Comparison of ENCODE assay signal across 10 mouse cellular contexts in genomic region chr7:27395521-27396183, GRCm38 (mm10). TPM values are rescaled to one million over a fixed set of nuclear protein-coding genes. Genes with fewer than 3 reads are reported as not detected.
DNase-seq lines count a peak whose midpoint lies in the region; ATAC-seq and TF ChIP-seq lines count a peak whose summit lies in the region.
"Had no signal": no experiment of that assay in that cellular context is flagged by ENCODE, and none has a peak within 500 bp of the region (broad histone marks: within the 10 kb centered on the region; RNA-seq: fewer than 3 reads in every experiment).

No protein-coding gene starts in this region.

- no peak for ATAC-seq in heart, embryonic 15.5 days (replicated peaks; ENCODE audit: insufficient number of reproducible peaks, insufficient read depth, low FRiP score, low read depth)
- 0 out of 2 replicates have a peak, but pooled peaks have one; percentile 18 for ATAC-seq in forebrain, embryonic 15.5 days (replicated peaks)
- peak; percentile 38; the same call in 1 of the 2 replicates for ATAC-seq in midbrain, embryonic 11.5 days (ENCODE audit: low FRiP score)
- ATAC-seq: Patski had no signal

- intact Hi-C loops in heart, adult 2 months (cut with DNase I) = no loop called here
- intact Hi-C loops in heart, postnatal 25 days (cut with DNase I) = no loop called here

- H3K36me3 ChIP-seq in heart, embryonic 15.5 days = no peaks in the 10 kb centered on the region
- no peaks in the 10 kb centered on the region for H3K36me3 ChIP-seq in heart, adult 2 months (ENCODE audit: control insufficient read depth, insufficient read depth, low read length)
- H3K36me3 ChIP-seq in forebrain, embryonic 15.5 days = no peaks in the 10 kb centered on the region
- H3K36me3 ChIP-seq in midbrain, embryonic 11.5 days (ENCODE audit: control insufficient read depth, insufficient read depth, low read length) = no peaks in the 10 kb centered on the region

- peak overlapping the region; percentile 55 for H3K4me3 ChIP-seq in heart, embryonic 15.5 days
- no peak overlapping the region for H3K4me3 ChIP-seq in heart, adult 2 months
- H3K4me3 ChIP-seq in forebrain, embryonic 15.5 days = peak overlapping the region; percentile 48
- peak overlapping the region; percentile 44 for H3K4me3 ChIP-seq in midbrain, embryonic 11.5 days (ENCODE audit: low read depth, low read length)

- H3K9ac ChIP-seq in heart, embryonic 15.5 days = no peak overlapping the region
- H3K9ac ChIP-seq in heart, adult 2 months (ENCODE audit: low read depth, low read length) = no peak overlapping the region
- no peak overlapping the region for H3K9ac ChIP-seq in forebrain, embryonic 15.5 days (replicated peaks)
- no peak overlapping the region for H3K9ac ChIP-seq in midbrain, embryonic 11.5 days (ENCODE audit: low read length)

- no peaks in the 10 kb centered on the region for H3K9me3 ChIP-seq in heart, embryonic 15.5 days (replicated peaks)
- no peaks in the 10 kb centered on the region for H3K9me3 ChIP-seq in forebrain, embryonic 15.5 days
- H3K9me3 ChIP-seq in midbrain, embryonic 11.5 days (ENCODE audit: control insufficient read depth, low read length) = no peaks in the 10 kb centered on the region

- WGBS in heart, embryonic 15.5 days = 3% methylated on average over 22 of the region's 22 CpGs
- 4% methylated on average over 22 of the region's 22 CpGs for WGBS in heart, adult 2 months
- under 1% methylated on average over 22 of the region's 22 CpGs for WGBS in forebrain, embryonic 15.5 days
- 2% methylated on average over 22 of the region's 22 CpGs for WGBS in midbrain, embryonic 11.5 days

- H3K4me1 ChIP-seq in heart, embryonic 15.5 days (replicated peaks) = peaks cover 13% of the 10 kb centered on the region; the same call in 1 of the 2 replicates
- no peaks in the 10 kb centered on the region for H3K4me1 ChIP-seq in heart, adult 2 months (ENCODE audit: control insufficient read depth, insufficient read depth, low read length)
- peaks cover 13% of the 10 kb centered on the region for H3K4me1 ChIP-seq in forebrain, embryonic 15.5 days
- peaks cover 8% of the 10 kb centered on the region for H3K4me1 ChIP-seq in midbrain, embryonic 11.5 days (ENCODE audit: control insufficient read depth, insufficient read depth, low read length)

- no peak overlapping the region for H3K27ac ChIP-seq in heart, embryonic 15.5 days
- H3K27ac ChIP-seq in heart, adult 2 months = no peak overlapping the region
- no peak overlapping the region for H3K27ac ChIP-seq in forebrain, embryonic 15.5 days (replicated peaks)
- H3K27ac ChIP-seq in midbrain, embryonic 11.5 days (ENCODE audit: low read depth, low read length) = no peak overlapping the region

- H3K27me3 ChIP-seq in heart, embryonic 15.5 days = peaks cover 90% of the 10 kb centered on the region
- peaks cover 11% of the 10 kb centered on the region for H3K27me3 ChIP-seq in heart, adult 2 months (ENCODE audit: control insufficient read depth, insufficient read depth, low read length)
- peaks cover 79% of the 10 kb centered on the region for H3K27me3 ChIP-seq in forebrain, embryonic 15.5 days
- H3K27me3 ChIP-seq in midbrain, embryonic 11.5 days (ENCODE audit: control insufficient read depth, insufficient read depth, low read length) = peaks cover 48% of the 10 kb centered on the region

- no peak for TF ChIP-seq CTCF in heart, adult 2 months (IDR thresholded peaks at IDR 0.05)

- no peak for TF ChIP-seq EP300 in heart, adult 2 months (IDR thresholded peaks at IDR 0.05; ENCODE audit: insufficient read depth, low read depth, low read length)

- DNase-seq in heart, adult 2 months = no peak
- peak; percentile 99 for DNase-seq in R1 (ENCODE audit: low read depth, low spot score)
- DNase-seq in midbrain, embryonic 11.5 days (ENCODE audit: low spot score, missing footprints) = peak; percentile 87
- DNase-seq in thymus, postnatal 10 days (ENCODE audit: low spot score in 2 of 2) = no peak
- DNase-seq in urinary bladder, postnatal 10 days (ENCODE audit: low spot score) = no peak
- DNase-seq in heart, postnatal 25 days (ENCODE audit: low spot score) = no peak

- H3K79me2 ChIP-seq in heart, adult 2 months (replicated peaks; ENCODE audit: control insufficient read depth, insufficient read depth, low read length) = no peaks in the 10 kb centered on the region

- peak overlapping the region; percentile 80 for H3K4me2 ChIP-seq in heart, embryonic 15.5 days
- H3K4me2 ChIP-seq in forebrain, embryonic 15.5 days (replicated peaks) = peak overlapping the region; percentile 78
- H3K4me2 ChIP-seq in midbrain, embryonic 11.5 days = peak overlapping the region; percentile 67

- no peak for TF ChIP-seq POLR2A in heart, adult 2 months (IDR thresholded peaks at IDR 0.05; ENCODE audit: insufficient read depth, low read depth, low read length)

RNA-seq across cellular contexts. Expression of gene Gm20479, which starts 38.4 kb away (rescaled TPM):
- polyA plus RNA-seq in heart, embryonic 15.5 days (2015; fragmentation: Nextera tagmentation; extraction: Ambion mirVana) = 0.34 TPM in 1 of 2 replicates, not detected in the other
- under 1 TPM in 1 of 2 experiments, not detected in 1; 0.52 TPM for total RNA-seq in heart, adult 2 months (2021)
- not detected in 2 replicates for polyA plus RNA-seq in heart, adult 2 months (2012; rRNA removed)
- polyA plus RNA-seq in forebrain, embryonic 15.5 days (2015; fragmentation: Nextera tagmentation; extraction: Ambion mirVana) = 0.46 TPM in 1 of 2 replicates, not detected in the other
- not detected in 2 replicates for polyA plus RNA-seq in midbrain, embryonic 11.5 days (2014; fragmentation: Nextera tagmentation; extraction: Ambion mirVana)
- not detected for total RNA-seq in heart, postnatal 25 days (2021)
- polyA plus RNA-seq: gonadal fat pad, adult 2 months had no signal

RNA-seq across cellular contexts. Expression of gene Shkbp1, which starts 39.8 kb away (rescaled TPM):
- 19.8 and 29.4 TPM in 2 replicates for polyA plus RNA-seq in heart, embryonic 15.5 days (2015; fragmentation: Nextera tagmentation; extraction: Ambion mirVana)
- 1 to 10 TPM; 4.6 to 7.1 TPM for total RNA-seq in heart, adult 2 months (2021)
- 17.3 and 20.2 TPM in 2 replicates for polyA plus RNA-seq in heart, adult 2 months (2012; rRNA removed)
- 90.2 and 91.5 TPM in 2 replicates for polyA plus RNA-seq in forebrain, embryonic 15.5 days (2015; fragmentation: Nextera tagmentation; extraction: Ambion mirVana)
- 45.9 and 50.7 TPM in 2 replicates for polyA plus RNA-seq in midbrain, embryonic 11.5 days (2014; fragmentation: Nextera tagmentation; extraction: Ambion mirVana)
- total RNA-seq in heart, postnatal 25 days (2021) = 1 to 10 TPM; 6.4 to 8.2 TPM

RNA-seq across cellular contexts. Expression of gene Sptbn4, which starts 51.8 kb away (rescaled TPM):
- polyA plus RNA-seq in heart, embryonic 15.5 days (2015; fragmentation: Nextera tagmentation; extraction: Ambion mirVana) = 0.11 and 0.39 TPM in 2 replicates
- under 1 TPM; 0.18 to 0.20 TPM for total RNA-seq in heart, adult 2 months (2021)
- 0.23 and 0.44 TPM in 2 replicates for polyA plus RNA-seq in heart, adult 2 months (2012; rRNA removed)
- 2.0 and 2.2 TPM in 2 replicates for polyA plus RNA-seq in forebrain, embryonic 15.5 days (2015; fragmentation: Nextera tagmentation; extraction: Ambion mirVana)
- 0.08 and 0.31 TPM in 2 replicates for polyA plus RNA-seq in midbrain, embryonic 11.5 days (2014; fragmentation: Nextera tagmentation; extraction: Ambion mirVana)
- total RNA-seq in heart, postnatal 25 days (2021) = under 1 TPM; 0.08 to 0.42 TPM

RNA-seq across cellular contexts. Expression of gene Blvrb, which starts 52.1 kb away (rescaled TPM):
- polyA plus RNA-seq in heart, embryonic 15.5 days (2015; fragmentation: Nextera tagmentation; extraction: Ambion mirVana) = 51.4 and 67.5 TPM in 2 replicates
- total RNA-seq in heart, adult 2 months (2021) = 10 to 100 TPM; 29.9 to 31.7 TPM
- polyA plus RNA-seq in heart, adult 2 months (2012; rRNA removed) = 41.7 and 46.2 TPM in 2 replicates
- polyA plus RNA-seq in forebrain, embryonic 15.5 days (2015; fragmentation: Nextera tagmentation; extraction: Ambion mirVana) = 15.8 and 17.1 TPM in 2 replicates
- polyA plus RNA-seq in midbrain, embryonic 11.5 days (2014; fragmentation: Nextera tagmentation; extraction: Ambion mirVana) = 33.1 and 39.5 TPM in 2 replicates
- total RNA-seq in heart, postnatal 25 days (2021) = 10 to 100 TPM; 30.1 to 30.5 TPM

RNA-seq across cellular contexts. Expression of gene Ltbp4, which starts 58.2 kb away (rescaled TPM):
- 61.7 and 99.9 TPM in 2 replicates for polyA plus RNA-seq in heart, embryonic 15.5 days (2015; fragmentation: Nextera tagmentation; extraction: Ambion mirVana)
- total RNA-seq in heart, adult 2 months (2021) = 100 to 1,000 TPM; 187 to 221 TPM
- polyA plus RNA-seq in heart, adult 2 months (2012; rRNA removed) = 349 and 374 TPM in 2 replicates
- polyA plus RNA-seq in forebrain, embryonic 15.5 days (2015; fragmentation: Nextera tagmentation; extraction: Ambion mirVana) = 13.3 and 15.0 TPM in 2 replicates
- 2.9 and 5.8 TPM in 2 replicates for polyA plus RNA-seq in midbrain, embryonic 11.5 days (2014; fragmentation: Nextera tagmentation; extraction: Ambion mirVana)
- total RNA-seq in heart, postnatal 25 days (2021) = 100 to 1,000 TPM; 210 to 247 TPM

Comparison
In these comparisons a context has a peak if more than half of its experiments do, and no peak if none do; other contexts are left out.
1. DNase-seq: peak in R1 (single experiment) and midbrain, embryonic 11.5 days (single experiment); none in heart, adult 2 months (0 of 2), thymus, postnatal 10 days (0 of 2), urinary bladder, postnatal 10 days (single experiment) and heart, postnatal 25 days (single experiment).
2. Peak in every context shown above with its lines, with median percentiles within 50 percentile points of each other: H3K4me2 ChIP-seq.